Mouse (Mus musculus) common myeloid progenitor, adult 5-6 weeks (primary cell): ENCODE results near the gene 1700001O22Rik. TPM values are rescaled to one million over a fixed set of nuclear protein-coding genes. Genes with fewer than 3 reads are reported as not detected.

ENCODE experiments used
- ATAC-seq: replicated peaks from 2 replicates; pipeline ENCODE4 v1.8.0; 2016; ENCODE audit warnings: low read depth, mild to moderate bottlenecking, moderate TSS enrichment, inconsistent platforms; ENCODE audit not compliant: poor library complexity, severe bottlenecking
- total RNA-seq: library from RNA; stranded (forward); fragments of 200-1000, 187-1606 nt; gene quantifications from 2 replicates; pipeline ENCODE4 v1.2.3, GENCODE M21; 2017

Gene 1700001O22Rik
- total RNA-seq, 1 experiment from 2014 or later, result not detected

DNA sequence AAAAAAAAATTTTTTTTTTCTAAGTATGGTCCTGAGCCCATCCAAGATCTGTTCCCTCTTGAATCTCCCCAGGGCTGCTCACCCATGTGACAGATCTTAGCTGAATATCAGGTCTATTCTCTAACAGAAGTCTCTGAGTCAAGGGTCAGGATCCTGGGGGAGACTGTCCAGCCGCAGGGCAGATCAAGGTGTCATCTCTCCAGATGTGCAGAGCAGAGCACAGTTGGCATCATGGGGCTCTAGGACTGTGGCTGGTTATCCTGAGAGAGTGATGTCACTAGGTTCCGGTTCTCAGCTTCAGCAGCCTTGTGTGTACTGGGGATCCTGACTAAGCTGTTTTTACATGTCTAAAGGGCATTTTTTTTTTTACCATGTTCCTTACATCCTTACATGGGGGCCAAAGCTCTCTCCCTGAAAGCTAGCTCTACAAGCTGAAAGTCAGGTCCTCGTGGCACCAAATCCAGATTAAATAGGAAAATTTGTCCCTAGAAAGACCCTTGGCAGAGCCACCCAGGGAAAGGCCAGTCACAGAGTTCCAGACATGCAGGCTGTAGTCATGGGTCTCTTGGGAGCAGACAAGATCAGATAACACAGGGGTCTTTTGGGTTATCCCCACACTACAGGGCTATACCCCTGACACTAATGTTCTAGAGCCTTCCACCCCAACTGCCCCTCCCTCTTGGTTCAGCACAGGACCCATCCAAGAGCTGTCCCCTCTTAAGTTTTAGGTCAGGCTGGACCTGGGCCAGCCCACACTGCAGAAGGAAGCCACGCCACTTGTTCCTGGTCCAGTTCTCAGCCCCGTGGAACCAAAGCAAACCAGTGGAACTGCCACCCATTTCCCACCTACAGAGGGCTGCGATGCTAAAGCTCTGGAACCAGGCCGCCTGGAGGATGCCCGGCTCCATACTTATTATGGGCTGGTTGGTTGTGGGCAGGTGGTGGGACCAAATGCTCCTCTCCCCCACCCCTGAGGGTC lies 20.9 kb downstream of the 1700001O22Rik start:
- ATAC-seq, result no peak

DNA sequence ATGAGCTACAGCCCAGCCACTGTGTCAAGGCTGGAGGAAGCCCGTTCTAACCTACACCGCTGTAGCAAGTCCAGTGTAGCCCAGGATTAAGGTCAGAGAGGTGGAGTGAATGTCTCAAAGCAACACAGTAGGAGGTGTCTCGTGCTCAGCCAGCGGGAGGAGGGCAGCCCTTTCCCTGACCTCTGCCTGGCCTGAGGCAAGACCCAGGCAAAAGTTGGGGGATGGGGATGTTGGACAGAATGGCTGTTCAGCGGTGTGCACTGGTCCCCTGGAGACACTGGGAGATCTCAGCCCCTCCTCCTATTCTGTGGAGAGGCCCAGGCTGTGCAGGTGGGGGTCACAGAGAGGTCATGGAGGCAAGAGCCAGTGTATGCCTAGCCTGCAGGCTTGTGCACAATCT lies 24.2 kb downstream of the 1700001O22Rik start:
- no peak for ATAC-seq

DNA sequence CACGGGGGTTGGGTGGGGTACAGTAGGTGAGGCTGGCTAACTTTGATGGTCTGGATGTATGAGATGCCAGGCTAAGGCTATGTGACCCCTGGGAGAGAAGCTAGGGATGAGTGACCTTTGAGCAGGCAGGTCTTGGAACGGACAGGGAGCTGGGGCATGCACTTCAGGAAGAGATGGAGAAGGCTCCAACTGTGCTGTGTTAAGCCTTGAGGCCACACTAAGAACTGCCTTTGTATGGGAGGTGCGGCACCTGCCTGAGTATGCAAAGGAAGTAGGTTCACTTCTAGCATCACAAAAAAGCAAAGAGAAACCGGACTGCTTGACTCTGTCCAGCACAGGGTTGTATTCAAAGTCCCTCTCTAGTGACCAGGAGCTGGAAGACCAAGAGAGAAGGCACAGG lies 25.2 kb downstream of the 1700001O22Rik start:
- no peak for ATAC-seq

DNA sequence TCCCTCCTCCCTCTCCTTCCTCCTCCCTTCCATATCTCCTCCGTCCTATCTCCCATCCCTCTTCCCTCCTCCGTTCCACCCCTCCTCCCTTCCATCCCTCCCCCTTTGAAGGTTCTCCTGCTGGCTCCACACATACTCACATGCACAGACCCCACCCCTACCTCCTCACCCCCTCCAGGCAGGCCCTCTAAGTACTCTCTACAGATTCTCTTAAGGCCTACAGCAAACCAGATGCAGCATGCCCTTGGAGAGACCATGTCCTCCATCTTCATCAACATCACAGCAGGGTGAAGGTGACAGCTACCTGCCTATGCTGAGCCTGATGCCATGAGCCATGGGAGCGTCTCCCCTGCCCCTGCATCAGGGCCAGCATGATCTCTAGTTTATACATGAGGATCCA lies 26.2 kb downstream of the 1700001O22Rik start:
- ATAC-seq, result no peak

DNA sequence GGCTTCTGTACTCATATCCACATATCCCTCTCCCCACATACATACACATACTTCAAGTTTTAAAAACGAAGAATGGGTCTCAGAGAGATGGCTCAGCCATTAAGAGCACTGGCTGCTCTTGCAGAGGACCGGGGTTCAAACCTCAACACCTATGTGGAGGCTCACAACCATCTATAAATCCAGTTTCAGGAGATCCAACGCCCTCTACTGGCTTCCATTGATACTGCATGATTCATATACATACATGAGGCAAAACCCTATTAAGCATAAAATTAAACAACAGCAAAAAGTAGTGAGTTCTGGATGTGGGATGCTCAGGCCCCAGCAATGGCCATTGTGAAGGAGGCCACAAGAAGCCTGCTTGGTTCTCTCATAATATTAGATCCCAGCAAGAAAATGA lies 27.5 kb downstream of the 1700001O22Rik start:
- no peak for ATAC-seq

DNA sequence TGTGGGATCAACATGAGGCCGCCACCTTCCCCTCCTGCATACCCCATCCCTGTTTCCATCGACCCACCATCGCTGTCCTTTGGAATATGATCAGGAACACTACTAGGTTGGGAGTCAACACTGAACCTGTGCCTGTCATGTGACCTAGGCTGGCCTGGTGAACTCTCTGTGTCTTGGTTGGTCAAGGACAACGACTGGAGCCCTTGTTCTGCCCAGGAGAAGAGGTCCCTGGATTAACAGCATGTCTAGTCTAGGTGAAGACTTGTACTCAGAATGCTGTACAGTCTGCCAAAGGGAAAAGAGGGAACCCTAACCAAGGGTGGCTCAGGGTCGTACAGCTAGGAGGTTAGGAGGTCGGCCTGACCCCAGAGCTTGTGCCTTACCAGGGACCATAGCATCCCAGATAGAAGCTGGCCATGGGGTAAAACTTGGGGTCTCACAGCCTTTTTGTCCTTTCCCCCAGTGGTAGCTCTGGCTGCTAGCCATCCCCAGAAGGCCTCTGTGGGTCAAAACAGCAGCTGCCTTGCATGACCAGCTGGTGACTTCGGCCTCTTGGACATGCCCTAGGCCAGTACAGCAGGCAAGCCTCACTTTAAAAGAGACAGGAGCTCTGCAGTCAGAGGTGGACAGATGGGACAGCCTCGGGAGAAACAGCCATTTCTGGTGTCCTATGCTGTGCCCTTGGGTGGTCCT lies 30.0 kb downstream of the 1700001O22Rik start:
- ATAC-seq, result no peak

DNA sequence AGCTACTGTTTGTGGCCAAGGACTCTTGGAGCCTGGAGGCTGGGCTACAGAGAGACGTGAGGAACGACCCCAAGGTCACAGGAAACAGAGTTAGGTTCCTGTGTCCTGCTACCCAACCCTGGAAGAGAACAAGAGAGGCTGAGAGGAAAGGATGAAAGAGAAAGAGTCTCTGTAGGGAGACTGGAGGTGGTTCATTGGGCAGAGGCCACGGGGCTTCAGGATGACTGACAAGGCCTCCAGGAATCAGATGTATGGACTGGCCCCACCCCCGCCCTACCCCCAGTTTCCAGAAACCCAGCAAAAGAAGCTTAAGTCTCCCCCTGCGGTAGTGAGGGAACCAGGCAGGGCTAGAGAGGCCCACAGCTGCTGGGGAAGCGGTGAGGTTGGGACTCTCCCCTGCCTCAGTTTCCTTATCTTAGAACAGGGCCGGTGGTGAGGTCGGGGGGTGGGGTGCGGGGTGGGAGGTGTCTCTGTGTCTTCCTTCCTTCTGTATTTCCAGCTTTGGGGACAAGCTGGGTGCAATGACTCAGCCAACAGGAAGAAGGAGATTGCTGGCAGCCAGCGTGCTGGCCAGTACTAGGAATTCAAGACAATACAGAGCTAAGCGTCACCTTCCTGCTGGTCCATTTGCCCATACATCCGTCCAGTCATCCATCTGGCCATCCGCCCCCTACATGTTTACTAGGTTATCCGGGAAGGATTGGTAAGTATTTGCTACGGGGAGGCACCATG lies 30.7 kb downstream of the 1700001O22Rik start:
- ATAC-seq, result peak; percentile 10; the same call in 1 of the 2 replicates

DNA sequence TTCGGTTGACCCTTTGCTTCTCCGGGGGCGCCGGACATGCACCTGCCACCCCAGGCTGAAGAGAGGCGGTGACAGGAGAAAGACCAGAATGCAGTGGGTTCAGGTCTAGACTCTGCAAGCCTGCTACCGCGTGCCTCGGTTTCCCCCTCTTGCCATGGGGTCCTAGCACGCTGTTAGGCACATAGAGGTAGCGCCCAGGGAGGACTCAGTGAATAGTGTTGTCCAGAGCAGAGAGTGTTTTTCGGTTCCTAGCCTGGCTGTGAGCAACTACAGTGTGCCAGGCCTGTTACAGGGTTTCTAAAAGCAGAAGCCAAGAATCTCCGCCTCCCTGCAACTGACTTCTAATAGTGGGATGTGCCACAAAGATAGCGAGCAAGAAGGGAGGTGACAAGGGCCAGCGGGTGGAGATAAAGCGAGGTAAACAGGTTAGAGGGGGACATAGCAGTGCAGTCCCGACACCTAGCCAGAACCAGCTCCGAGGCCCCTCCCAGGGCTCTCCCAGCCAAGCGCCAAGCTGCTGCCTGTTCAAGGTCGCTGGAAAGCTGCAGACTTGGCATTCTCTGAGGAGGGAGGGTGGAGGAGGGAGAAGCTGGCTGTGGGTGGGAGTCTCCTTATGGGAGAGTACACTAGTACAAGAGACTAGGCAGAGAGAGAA lies 31.5 kb downstream of the 1700001O22Rik start:
- ATAC-seq, result peak; percentile 74

DNA sequence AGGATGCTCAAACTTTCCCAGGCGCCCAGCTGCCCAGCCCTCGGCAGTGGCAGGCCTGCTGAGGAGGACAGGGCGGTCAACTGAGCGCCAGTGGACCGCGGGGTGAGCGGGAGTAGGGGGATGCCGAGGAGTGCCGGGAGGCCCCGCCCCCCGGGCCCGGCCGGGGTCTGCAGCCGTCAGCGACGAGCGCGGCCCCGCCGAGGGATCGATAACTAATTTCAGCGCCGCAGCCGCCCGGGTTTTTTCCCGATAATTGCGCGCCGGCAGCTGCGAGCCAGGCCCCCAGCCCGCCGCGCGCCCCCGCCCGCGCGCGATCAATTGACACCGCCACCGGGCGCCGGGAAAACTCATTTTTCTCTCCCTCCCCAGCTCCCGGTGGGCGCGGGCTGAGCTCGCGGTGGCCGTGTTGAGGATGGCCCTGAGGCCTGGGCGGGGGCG lies 32.1 kb downstream of the 1700001O22Rik start:
- no peak for ATAC-seq

DNA sequence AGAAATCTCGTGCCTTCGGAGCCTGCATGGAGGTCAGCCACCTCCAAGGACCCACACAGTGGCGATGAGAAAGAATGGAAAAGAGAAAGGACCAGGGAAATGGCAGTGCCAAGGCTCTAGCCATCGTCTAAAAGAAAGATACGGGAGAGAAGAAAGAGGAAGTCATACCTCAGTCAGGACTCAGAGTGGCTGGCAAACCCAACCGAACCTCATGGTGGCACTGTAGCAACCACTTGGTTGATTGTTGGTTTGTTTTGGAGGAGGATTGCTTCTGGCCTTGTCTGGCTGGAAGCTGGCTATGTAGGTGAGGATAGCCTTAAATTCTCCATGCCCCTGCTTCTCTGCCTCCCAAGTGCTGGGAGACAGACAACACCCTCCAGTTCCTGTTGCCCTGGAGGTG lies 34.3 kb downstream of the 1700001O22Rik start:
- ATAC-seq, result peak; percentile 58

DNA sequence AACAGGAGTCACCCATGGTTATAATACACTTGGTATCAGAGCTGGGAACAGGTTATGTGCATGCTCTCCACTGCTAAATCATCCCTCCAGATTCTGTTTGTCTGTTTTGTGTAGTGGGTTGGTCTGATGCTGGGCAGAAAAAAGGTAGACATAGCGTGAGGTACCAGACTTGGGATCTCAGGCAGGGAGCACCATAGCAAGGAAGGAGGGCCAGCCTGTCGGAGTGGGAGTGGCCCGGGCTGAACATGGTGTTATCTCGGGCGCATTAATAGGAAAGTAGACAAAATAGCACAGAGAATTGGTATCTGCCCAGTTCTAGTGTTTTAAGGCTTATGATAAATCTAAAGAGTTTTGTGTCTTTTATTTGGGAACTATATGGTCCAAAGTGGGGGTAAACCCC lies 34.9 kb downstream of the 1700001O22Rik start:
- no peak for ATAC-seq

DNA sequence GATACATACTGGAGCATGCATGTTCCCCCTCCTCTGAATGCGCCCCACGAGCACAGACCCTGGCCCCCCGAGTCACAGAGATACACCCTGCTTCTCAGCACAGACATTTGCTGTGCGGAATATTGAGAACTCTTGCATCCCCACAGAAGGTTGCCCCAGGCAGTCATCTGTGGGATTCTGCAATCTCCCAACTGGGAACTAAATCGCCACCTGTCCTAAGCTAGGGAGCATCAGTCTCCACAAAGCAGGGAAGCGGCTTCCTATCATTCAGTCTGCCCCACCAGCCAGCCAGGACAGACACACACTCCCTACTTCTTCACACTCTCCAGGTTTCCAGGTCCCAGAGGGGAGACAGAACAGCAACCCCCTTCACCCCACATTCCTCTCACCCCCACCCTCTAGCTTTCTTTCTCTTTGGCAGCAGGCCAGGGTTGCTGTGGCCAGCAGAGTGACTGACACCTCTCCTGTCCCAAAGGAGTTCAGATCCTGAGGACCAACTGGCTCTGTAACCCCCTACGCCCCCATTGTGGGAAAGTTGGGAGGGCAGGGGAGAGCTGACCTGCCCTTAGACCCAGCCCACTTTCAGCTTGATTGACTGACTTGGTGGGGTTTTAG lies 35.7 kb downstream of the 1700001O22Rik start:
- no peak for ATAC-seq

DNA sequence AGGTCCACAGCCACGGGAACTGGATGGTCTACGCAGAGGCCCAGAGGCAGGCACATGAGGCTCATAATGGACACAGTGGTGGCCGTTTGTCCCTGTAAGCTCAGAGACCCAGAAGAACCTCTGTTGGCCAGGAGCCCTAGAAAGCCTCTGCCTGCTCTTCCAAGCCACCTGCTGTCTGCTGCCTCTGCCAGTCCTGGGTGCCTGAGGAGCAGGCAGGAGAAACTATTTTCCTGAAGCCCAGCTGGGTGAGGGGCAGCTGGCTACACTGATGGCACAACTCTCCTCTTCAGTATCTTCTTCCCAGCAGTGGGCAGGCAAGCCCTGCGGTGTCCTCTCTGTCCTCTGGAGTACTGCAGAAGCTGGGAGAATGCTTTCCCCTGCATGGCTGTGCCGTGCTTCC lies 37.0 kb downstream of the 1700001O22Rik start:
- ATAC-seq, result no peak

DNA sequence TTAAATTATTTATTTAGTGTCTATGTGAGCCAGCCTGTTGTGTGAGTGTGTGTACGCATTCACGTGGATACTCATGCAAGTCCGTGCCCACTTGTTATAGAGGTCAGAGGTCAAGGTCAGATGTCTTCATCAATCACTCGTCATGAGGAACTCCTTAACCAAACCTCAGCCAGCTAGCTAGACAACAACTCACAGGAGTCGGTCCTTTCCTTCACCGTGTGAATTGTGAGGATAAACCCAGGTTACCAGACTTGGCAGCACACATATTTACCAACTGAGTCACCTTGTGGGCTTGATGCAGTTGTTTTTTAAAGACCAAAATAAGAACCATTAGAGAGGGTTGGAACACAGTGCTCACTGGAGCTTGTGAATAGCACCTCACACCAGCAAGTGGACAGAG lies 42.8 kb downstream of the 1700001O22Rik start:
- ATAC-seq, result no peak

DNA sequence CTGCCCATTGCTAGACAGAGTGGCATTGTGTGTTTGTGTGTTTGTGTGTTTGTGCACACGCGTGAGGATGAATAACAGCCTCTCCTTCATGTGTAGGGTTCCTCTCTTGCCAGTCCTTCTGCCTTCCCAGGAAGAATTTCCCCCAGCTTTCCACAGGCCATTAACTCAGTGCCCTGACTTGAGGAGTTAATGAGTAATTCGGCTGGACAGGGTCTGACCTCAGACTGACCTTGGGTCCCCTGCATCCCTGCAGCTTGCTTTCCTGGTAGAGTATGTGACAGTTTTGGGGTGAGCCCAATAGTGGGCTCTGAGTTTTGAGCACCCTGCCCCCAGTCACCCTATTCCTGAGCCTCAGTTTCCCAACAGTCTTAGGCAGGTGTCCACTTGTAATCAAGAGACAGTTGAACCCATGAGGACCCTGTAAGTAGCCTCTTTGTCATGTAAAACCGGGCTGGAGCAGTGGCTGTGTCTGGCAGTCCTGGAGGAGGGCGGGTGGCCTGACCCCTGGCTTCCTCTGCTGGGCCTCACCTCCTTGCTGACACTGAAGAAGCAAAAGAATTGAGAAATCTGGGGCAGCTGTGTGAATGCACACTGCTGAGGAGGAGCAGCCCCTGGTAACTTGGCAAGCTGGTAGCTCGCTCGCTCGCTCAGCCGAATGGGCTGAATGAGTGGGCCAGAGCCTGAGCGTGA lies 43.5 kb downstream of the 1700001O22Rik start:
- no peak for ATAC-seq

DNA sequence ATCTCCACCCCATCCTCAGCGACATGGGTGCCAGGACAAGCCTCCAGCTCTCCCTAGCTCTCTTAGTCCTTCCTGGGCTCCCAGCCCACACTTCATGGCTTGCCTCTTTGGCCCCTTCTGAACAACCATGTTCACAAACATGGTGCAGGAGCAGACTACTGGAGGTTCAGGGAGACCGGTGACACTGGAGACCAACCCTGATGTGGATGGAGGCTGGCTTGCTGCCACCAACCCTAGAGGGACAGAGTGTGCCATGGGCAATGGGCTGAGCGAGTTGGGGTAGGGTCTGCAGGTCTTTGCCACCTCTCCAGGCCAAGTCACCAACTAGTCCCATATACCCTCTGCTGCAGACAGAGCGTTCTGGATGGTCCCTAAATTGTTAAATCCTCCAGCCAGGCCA lies 44.0 kb downstream of the 1700001O22Rik start:
- ATAC-seq, result no peak

DNA sequence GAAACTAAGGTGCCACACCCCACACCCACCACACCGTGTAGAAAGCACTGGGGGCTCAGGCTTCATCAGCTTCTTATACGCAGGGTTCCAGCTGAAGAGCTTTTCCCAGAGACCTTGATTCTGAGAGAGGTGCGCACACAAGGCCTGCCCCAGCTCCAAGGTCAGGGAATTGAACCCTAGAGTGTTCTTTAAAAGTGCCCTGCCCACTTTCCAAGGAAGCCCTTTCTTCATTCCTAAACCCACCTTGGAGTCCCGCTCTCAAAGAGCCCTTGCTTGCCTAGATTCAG lies 44.4 kb downstream of the 1700001O22Rik start:
- ATAC-seq, result no peak

DNA sequence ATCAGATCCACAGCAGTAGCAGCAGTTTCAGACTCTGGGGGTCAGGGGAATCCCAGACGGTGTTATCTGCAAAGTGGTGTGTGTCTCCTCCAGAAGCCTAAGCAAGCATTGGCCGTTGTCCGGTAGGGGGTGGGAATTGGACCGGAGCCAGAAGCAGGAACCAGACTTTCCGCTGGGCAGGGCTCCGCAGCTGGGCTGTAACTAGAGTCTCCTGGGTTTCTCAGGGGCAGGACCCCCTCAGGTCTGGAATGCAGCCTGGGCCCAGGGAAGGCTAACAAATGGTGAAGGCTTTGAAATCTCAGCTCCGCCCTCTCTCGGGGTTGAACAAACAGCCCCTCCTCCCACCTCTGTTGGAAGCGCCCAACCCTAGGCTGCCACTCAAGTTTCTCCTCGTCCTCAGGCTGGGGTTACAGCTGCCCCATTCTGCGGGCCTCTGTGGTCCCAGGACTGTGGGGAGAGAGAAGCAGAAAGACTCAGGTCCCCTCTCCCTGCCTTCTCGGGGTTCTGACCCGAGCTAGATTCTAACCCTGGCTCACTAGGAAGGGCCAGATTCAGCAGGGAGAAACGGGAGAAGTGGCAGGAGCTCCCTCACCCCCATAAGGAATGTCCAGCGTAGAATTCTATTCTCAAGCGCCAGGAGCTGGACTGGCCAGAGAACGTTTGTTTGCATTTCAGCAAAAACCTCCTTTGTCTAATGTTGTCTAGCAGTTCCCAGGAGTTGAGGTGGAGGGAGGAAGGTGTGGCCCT lies 44.9 kb downstream of the 1700001O22Rik start:
- 0 out of 2 replicates have a peak, but pooled peaks have one; percentile 29 for ATAC-seq
